Mouse (Mus musculus): Measurements from ENCODE around the gene Crocc2. TPM values are rescaled to one million over a fixed set of nuclear protein-coding genes. Genes with fewer than 3 reads are reported as not detected.

Crocc2 gene
- polyA plus RNA-seq, 1 experiment from 2014 or later, result 0.30 TPM

- no peaks in the 10 kb centered on the region for H3K36me3 ChIP-seq (ENCODE audit: control insufficient read depth, insufficient read depth)
- whole genome bisulfite sequencing, result 89% methylated on average over 12 of the region's 12 CpGs
- ATAC-seq, result no peak
- H3K9me3 ChIP-seq (ENCODE audit: control insufficient read depth, low read length), result no peaks in the 10 kb centered on the region
- no peak within 1 kb of the TSS for H3K9ac ChIP-seq (replicated peaks; ENCODE audit: low read depth, low read length)
- no peak within 1 kb of the TSS for H3K4me2 ChIP-seq (ENCODE audit: low read length)
- H3K4me1 ChIP-seq (replicated peaks; ENCODE audit: control insufficient read depth, insufficient read depth, low read length), result no peaks in the 10 kb centered on the region
- no peak within 1 kb of the TSS for H3K4me3 ChIP-seq (replicated peaks; ENCODE audit: low read length)
- H3K27ac ChIP-seq (ENCODE audit: low read length), result no peak within 1 kb of the TSS
- no peaks in the 10 kb centered on the region for H3K27me3 ChIP-seq (replicated peaks; ENCODE audit: control insufficient read depth, insufficient read depth, low read length)
These were observed 33.4 kb upstream of the Crocc2 start, which contains the start of gene Agxt for GRCm38 (mm10) chr1:93135036-93135526. Gene Agxt (plus strand): TSS chr1:93135240.

- WGBS, result 75% methylated on average over 6 of the region's 6 CpGs
- Histone ChIP-seq H3K27me3 (replicated peaks; ENCODE audit: control insufficient read depth, insufficient read depth, low read length) (no peaks in the 10 kb centered on the region), H3K9me3 (ENCODE audit: control insufficient read depth, low read length) (no peaks in the 10 kb centered on the region), H3K4me2 (ENCODE audit: low read length) (no peak overlapping the region), H3K4me3 (replicated peaks; ENCODE audit: low read length) (no peak overlapping the region), H3K36me3 (ENCODE audit: control insufficient read depth, insufficient read depth) (no peaks in the 10 kb centered on the region), H3K9ac (replicated peaks; ENCODE audit: low read depth, low read length) (no peak overlapping the region), H3K4me1 (replicated peaks; ENCODE audit: control insufficient read depth, insufficient read depth, low read length) (no peaks in the 10 kb centered on the region), H3K27ac (ENCODE audit: low read length) (no peak overlapping the region)
- no peak for ATAC-seq
These were observed 30.0 kb upstream of the Crocc2 start for GRCm38 (mm10) chr1:93138534-93138933.

GRCm38 (mm10) chr1:93139713-93140112 is 28.8 kb upstream of the Crocc2 start:
- Histone ChIP-seq H3K27ac (ENCODE audit: low read length) (no peak overlapping the region), H3K27me3 (replicated peaks; ENCODE audit: control insufficient read depth, insufficient read depth, low read length) (no peaks in the 10 kb centered on the region), H3K4me2 (ENCODE audit: low read length) (no peak overlapping the region), H3K36me3 (ENCODE audit: control insufficient read depth, insufficient read depth) (no peaks in the 10 kb centered on the region), H3K4me1 (replicated peaks; ENCODE audit: control insufficient read depth, insufficient read depth, low read length) (no peaks in the 10 kb centered on the region), H3K9ac (replicated peaks; ENCODE audit: low read depth, low read length) (no peak overlapping the region), H3K4me3 (replicated peaks; ENCODE audit: low read length) (no peak overlapping the region), H3K9me3 (ENCODE audit: control insufficient read depth, low read length) (no peaks in the 10 kb centered on the region)
- no peak for ATAC-seq
- WGBS, result 89% methylated on average over 7 of the region's 7 CpGs

- Histone ChIP-seq H3K9ac (replicated peaks; ENCODE audit: low read depth, low read length) (no peak overlapping the region), H3K4me1 (replicated peaks; ENCODE audit: control insufficient read depth, insufficient read depth, low read length) (no peaks in the 10 kb centered on the region), H3K4me3 (replicated peaks; ENCODE audit: low read length) (no peak overlapping the region), H3K4me2 (ENCODE audit: low read length) (no peak overlapping the region), H3K27me3 (replicated peaks; ENCODE audit: control insufficient read depth, insufficient read depth, low read length) (no peaks in the 10 kb centered on the region), H3K36me3 (ENCODE audit: control insufficient read depth, insufficient read depth) (no peaks in the 10 kb centered on the region), H3K9me3 (ENCODE audit: control insufficient read depth, low read length) (no peaks in the 10 kb centered on the region), H3K27ac (ENCODE audit: low read length) (no peak overlapping the region)
- 96% methylated on average over 1 of the region's 1 CpGs for WGBS
- ATAC-seq, result no peak
These were observed 25.7 kb upstream of the Crocc2 start for GRCm38 (mm10) chr1:93142871-93143270.

GRCm38 (mm10) chr1:93144176-93144575 is 24.3 kb upstream of the Crocc2 start:
- Histone ChIP-seq H3K4me3 (replicated peaks; ENCODE audit: low read length) (no peak overlapping the region), H3K4me1 (replicated peaks; ENCODE audit: control insufficient read depth, insufficient read depth, low read length) (no peaks in the 10 kb centered on the region), H3K9me3 (ENCODE audit: control insufficient read depth, low read length) (no peaks in the 10 kb centered on the region), H3K9ac (replicated peaks; ENCODE audit: low read depth, low read length) (no peak overlapping the region), H3K27me3 (replicated peaks; ENCODE audit: control insufficient read depth, insufficient read depth, low read length) (no peaks in the 10 kb centered on the region), H3K27ac (ENCODE audit: low read length) (no peak overlapping the region), H3K4me2 (ENCODE audit: low read length) (no peak overlapping the region), H3K36me3 (ENCODE audit: control insufficient read depth, insufficient read depth) (no peaks in the 10 kb centered on the region)
- WGBS, result 83% methylated on average over 9 of the region's 9 CpGs
- no peak for ATAC-seq

GRCm38 (mm10) chr1:93150907-93151661 is 17.4 kb upstream of the Crocc2 start:
- H3K27ac ChIP-seq (ENCODE audit: low read length), result no peak overlapping the region
- H3K36me3 ChIP-seq (ENCODE audit: control insufficient read depth, insufficient read depth), result no peaks in the 10 kb centered on the region
- 75% methylated on average over 2 of the region's 2 CpGs for WGBS
- H3K27me3 ChIP-seq (replicated peaks; ENCODE audit: control insufficient read depth, insufficient read depth, low read length), result no peaks in the 10 kb centered on the region
- no peaks in the 10 kb centered on the region for H3K4me1 ChIP-seq (replicated peaks; ENCODE audit: control insufficient read depth, insufficient read depth, low read length)
- ATAC-seq, result no peak
- H3K4me2 ChIP-seq (ENCODE audit: low read length), result no peak overlapping the region
- H3K4me3 ChIP-seq (replicated peaks; ENCODE audit: low read length), result no peak overlapping the region
- H3K9ac ChIP-seq (replicated peaks; ENCODE audit: low read depth, low read length), result no peak overlapping the region
- H3K9me3 ChIP-seq (ENCODE audit: control insufficient read depth, low read length), result no peaks in the 10 kb centered on the region

GRCm38 (mm10) chr1:93157566-93157965 is 11.0 kb upstream of the Crocc2 start:
- Histone ChIP-seq H3K27ac (ENCODE audit: low read length) (no peak overlapping the region), H3K4me2 (ENCODE audit: low read length) (no peak overlapping the region), H3K36me3 (ENCODE audit: control insufficient read depth, insufficient read depth) (no peaks in the 10 kb centered on the region), H3K4me1 (replicated peaks; ENCODE audit: control insufficient read depth, insufficient read depth, low read length) (no peaks in the 10 kb centered on the region), H3K27me3 (replicated peaks; ENCODE audit: control insufficient read depth, insufficient read depth, low read length) (no peaks in the 10 kb centered on the region), H3K9me3 (ENCODE audit: control insufficient read depth, low read length) (no peaks in the 10 kb centered on the region), H3K9ac (replicated peaks; ENCODE audit: low read depth, low read length) (no peak overlapping the region), H3K4me3 (replicated peaks; ENCODE audit: low read length) (no peak overlapping the region)
- no peak for ATAC-seq
- 72% methylated on average over 4 of the region's 4 CpGs for WGBS

- Histone ChIP-seq H3K4me3 (replicated peaks; ENCODE audit: low read length) (no peak overlapping the region), H3K36me3 (ENCODE audit: control insufficient read depth, insufficient read depth) (no peaks in the 10 kb centered on the region), H3K9ac (replicated peaks; ENCODE audit: low read depth, low read length) (no peak overlapping the region), H3K27me3 (replicated peaks; ENCODE audit: control insufficient read depth, insufficient read depth, low read length) (no peaks in the 10 kb centered on the region), H3K4me2 (ENCODE audit: low read length) (no peak overlapping the region), H3K9me3 (ENCODE audit: control insufficient read depth, low read length) (no peaks in the 10 kb centered on the region), H3K27ac (ENCODE audit: low read length) (no peak overlapping the region), H3K4me1 (replicated peaks; ENCODE audit: control insufficient read depth, insufficient read depth, low read length) (no peaks in the 10 kb centered on the region)
- 81% methylated on average over 8 of the region's 8 CpGs for WGBS
- ATAC-seq, result no peak
These were observed 9.6 kb upstream of the Crocc2 start for GRCm38 (mm10) chr1:93158916-93159315.

GRCm38 (mm10) chr1:93159566-93160500 is 8.7 kb upstream of the Crocc2 start:
- 79% methylated on average over 21 of the region's 21 CpGs for whole genome bisulfite sequencing

More at GRCm38 (mm10) chr1:93159566-93160500, 8.7 kb upstream of the Crocc2 start:
- Histone ChIP-seq H3K9ac (replicated peaks; ENCODE audit: low read depth, low read length) (no peak overlapping the region), H3K4me2 (ENCODE audit: low read length) (no peak overlapping the region), H3K4me3 (replicated peaks; ENCODE audit: low read length) (no peak overlapping the region), H3K9me3 (ENCODE audit: control insufficient read depth, low read length) (no peaks in the 10 kb centered on the region), H3K36me3 (ENCODE audit: control insufficient read depth, insufficient read depth) (no peaks in the 10 kb centered on the region), H3K27me3 (replicated peaks; ENCODE audit: control insufficient read depth, insufficient read depth, low read length) (no peaks in the 10 kb centered on the region), H3K4me1 (replicated peaks; ENCODE audit: control insufficient read depth, insufficient read depth, low read length) (no peaks in the 10 kb centered on the region), H3K27ac (ENCODE audit: low read length) (no peak overlapping the region)
- ATAC-seq, result no peak

Data from forebrain, embryonic 16.5 days (tissue).